Mouse (Mus musculus) intestine, embryonic 15.5 days (tissue): ENCODE data around the gene Grk5. TPM values are rescaled to one million over a fixed set of nuclear protein-coding genes. Genes with fewer than 3 reads are reported as not detected.
"Not testable (repeated sequence)": the region's sequence is repeated elsewhere in the genome, so short reads cannot be mapped to it uniquely, and the experiment has no call there.

Experiments used
- ATAC-seq: fragments of 200-750 bp; cut with Nextera tagmentation; 2 replicates; pipeline ENCODE4 v1.8.0; 2017; ENCODE audit warnings: moderate TSS enrichment, moderate library complexity
- H3K27ac ChIP-seq: fragments of 300-500 bp; sonication (generic); 2 replicates; pipeline ENCODE4 v1.5.1; 2015; ENCODE audit warnings: mild to moderate bottlenecking, inconsistent platforms
- H3K27me3 ChIP-seq: fragments of 300-500 bp; sonication (generic); replicated peaks from 2 replicates; pipeline ENCODE4 v1.6.1; 2015; ENCODE audit warnings: inconsistent platforms
- H3K36me3 ChIP-seq: fragments of 300-500 bp; sonication (generic); 2 replicates; pipeline ENCODE4 v1.6.1; 2015; ENCODE audit warnings: inconsistent platforms
- H3K4me1 ChIP-seq: fragments of 300-500 bp; sonication (generic); replicated peaks from 2 replicates; pipeline ENCODE4 v1.6.1; 2015; ENCODE audit warnings: inconsistent platforms
- H3K4me2 ChIP-seq: fragments of 300-500 bp; sonication (generic); replicated peaks from 2 replicates; pipeline ENCODE4 v1.6.1; 2015; ENCODE audit warnings: mild to moderate bottlenecking, inconsistent platforms
- H3K4me3 ChIP-seq: fragments of 300-500 bp; sonication (generic); replicated peaks from 2 replicates; pipeline ENCODE4 v1.5.1; 2015; ENCODE audit warnings: inconsistent platforms
- H3K9ac ChIP-seq: fragments of 300-500 bp; sonication (generic); 2 replicates; pipeline ENCODE4 v1.6.1; 2015; ENCODE audit warnings: inconsistent platforms
- H3K9me3 ChIP-seq: fragments of 300-500 bp; sonication (generic); 2 replicates; pipeline ENCODE4 v1.6.1; 2016; ENCODE audit warnings: inconsistent platforms
- WGBS: fragments of 180-500 bp; shearing (Covaris S2); methylation state at CpG from one replicate; pipeline ENCODE4 v1.1.7; 2015; 5-methylcytosine and 5-hydroxymethylcytosine counted together
- polyA plus RNA-seq: library from polyadenylated mRNA; unstranded; fragments of >200 nt; fragmentation: Nextera tagmentation; extraction: Ambion mirVana; gene quantifications from 2 replicates; pipeline ENCODE4 v1.2.1, GENCODE M21; 2015

Gene Grk5
- 1.5 and 2.0 TPM in 2 replicates for polyA plus RNA-seq

DNA sequence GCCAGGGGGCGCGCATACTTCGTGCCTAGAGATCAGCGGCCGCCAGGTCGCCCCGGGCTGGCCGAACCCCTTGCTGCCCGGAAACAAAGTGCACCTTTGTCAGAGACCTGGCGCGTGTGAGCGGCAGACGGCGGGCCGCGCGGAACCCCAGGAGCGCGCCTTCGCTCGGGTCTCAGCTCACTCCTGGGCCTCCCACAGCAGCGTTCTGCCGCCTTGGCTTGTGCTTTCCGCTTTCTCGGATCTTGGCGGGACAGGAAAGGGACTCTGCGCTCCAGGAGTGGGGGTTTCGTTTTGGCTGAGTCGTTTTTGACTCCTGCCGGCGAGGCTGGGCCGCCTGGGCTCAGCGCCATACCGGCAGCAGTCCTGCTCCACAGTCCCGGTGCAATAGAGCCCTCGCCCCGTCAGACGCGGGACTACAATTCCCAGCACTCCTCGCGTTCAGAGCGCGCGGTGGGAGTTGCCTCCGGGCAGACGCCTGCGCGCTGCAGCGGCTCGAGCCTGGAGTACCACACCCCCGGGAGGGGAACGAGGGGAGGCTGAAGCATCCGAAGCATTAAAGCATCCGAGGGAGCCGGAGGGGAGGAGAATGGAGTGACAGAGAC, at the start of gene Grk5:
TSS of gene Grk5 (plus strand) at position 36 of the 602 bp plus-strand sequence.
- ATAC-seq, result peak; percentile 99
- Histone ChIP-seq H3K4me1 (no peaks in the 10 kb centered on the region; the same call in 1 of the 2 replicates), H3K27ac (peak within 1 kb of the TSS; percentile 98), H3K9me3 (no peaks in the 10 kb centered on the region), H3K4me2 (peak within 1 kb of the TSS; percentile 91), H3K9ac (peak within 1 kb of the TSS; percentile 89), H3K27me3 (no peaks in the 10 kb centered on the region), H3K36me3 (no peaks in the 10 kb centered on the region), H3K4me3 (peak within 1 kb of the TSS; percentile 78)
- under 1% methylated on average over 55 of the region's 55 CpGs for WGBS

DNA sequence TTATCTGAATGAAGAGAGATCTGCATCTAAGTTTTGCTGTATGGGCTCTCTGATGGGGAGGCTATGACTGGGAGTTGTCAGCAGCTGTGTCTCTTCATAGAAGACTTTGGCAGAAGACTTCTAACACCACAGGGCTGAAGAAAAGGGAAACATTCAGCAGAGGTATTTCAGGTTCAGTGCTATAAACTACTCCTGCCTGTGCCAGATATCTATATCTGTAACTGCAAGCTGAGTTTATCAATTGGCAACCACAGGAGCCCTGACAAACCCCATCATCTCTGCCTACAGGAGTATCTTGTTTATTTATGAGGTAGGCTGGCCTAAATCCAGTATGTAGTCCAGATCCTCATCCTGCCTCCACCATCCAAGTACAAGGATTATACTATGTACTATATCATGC, 46.2 kb upstream of the Grk5 start:
- Histone ChIP-seq H3K36me3 (no peaks in the 10 kb centered on the region), H3K9me3 (no peaks in the 10 kb centered on the region), H3K9ac (no peak overlapping the region), H3K4me2 (no peak overlapping the region), H3K27ac (no peak overlapping the region), H3K4me1 (no peaks in the 10 kb centered on the region), H3K27me3 (no peaks in the 10 kb centered on the region), H3K4me3 (no peak overlapping the region)
- no peak for ATAC-seq

DNA sequence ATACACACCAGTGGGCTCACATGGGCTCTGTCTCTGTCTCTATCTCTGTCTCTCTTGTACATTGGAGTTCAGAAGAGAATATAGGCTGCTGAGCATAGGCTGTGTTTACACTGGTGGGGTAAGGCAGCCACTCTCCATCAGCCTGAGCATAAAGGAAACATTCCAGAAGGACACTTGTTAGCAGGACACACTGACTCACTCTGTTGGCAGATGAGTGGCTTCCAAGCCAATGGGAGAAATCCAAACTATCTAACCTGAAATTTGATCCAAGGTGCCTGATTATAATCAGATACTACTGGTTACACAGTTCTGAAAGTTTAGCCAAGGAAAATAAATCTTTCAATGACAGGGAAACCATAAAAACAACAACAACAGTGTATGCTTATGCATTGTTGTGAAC, 43.8 kb upstream of the Grk5 start:
- Histone ChIP-seq H3K9me3 (no peaks in the 10 kb centered on the region), H3K27ac (no peak overlapping the region), H3K9ac (no peak overlapping the region), H3K4me2 (no peak overlapping the region), H3K27me3 (no peaks in the 10 kb centered on the region), H3K4me1 (no peaks in the 10 kb centered on the region), H3K4me3 (no peak overlapping the region), H3K36me3 (no peaks in the 10 kb centered on the region)
- ATAC-seq, result no peak

DNA sequence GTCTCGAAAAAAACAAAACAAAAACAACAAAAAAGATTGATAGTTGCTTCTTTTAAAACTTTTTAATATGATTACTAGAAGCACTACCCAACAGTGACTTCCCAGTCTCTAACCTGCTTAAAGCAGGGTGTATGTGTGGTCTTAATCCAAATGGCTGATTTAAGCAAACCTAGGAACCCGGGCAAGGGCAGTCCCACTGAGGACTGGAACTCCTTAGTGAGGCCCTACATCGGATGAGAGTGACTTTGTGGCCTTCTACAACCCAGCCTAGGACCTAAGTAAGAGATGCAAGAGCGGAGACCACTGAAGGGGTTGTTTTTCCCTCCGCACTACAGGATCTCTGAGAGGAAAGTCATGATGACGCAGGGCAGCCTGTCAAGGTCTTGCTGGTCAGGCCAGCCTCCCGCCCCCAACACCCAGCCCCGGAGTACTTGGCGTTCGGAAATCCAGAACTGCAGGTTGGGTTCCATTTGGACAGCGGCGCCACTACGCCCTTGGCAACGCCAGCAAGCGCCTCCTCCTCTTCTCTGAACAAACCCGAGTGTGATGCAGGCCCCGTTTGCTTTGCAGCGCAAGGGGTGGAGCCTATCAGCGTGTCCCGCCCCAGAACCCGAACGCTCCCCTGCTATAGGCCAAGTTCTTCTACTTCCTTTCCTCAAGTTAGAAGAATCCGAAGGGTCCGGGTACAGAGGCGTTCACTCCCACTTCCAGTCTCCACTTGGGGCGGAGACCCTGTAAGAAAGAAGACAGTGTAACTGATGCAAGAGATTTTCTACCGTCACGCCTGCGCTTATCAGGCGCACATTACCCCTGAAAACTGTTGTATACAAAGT, 28.5 kb upstream of the Grk5 start, which contains the start of gene Sfxn4:
TSS of gene Sfxn4 (minus strand) at position 612 of the 833 bp plus-strand sequence.
- ATAC-seq, result peak; percentile 99
- H3K9me3 ChIP-seq, result no peaks in the 10 kb centered on the region
- WGBS, result 3% methylated on average over 30 of the region's 30 CpGs
- no peaks in the 10 kb centered on the region for H3K27me3 ChIP-seq
- peak within 1 kb of the TSS; percentile 54 for H3K9ac ChIP-seq
- H3K4me2 ChIP-seq, result peak within 1 kb of the TSS; percentile 71
- H3K4me3 ChIP-seq, result peak within 1 kb of the TSS; percentile 55
- no peaks in the 10 kb centered on the region for H3K4me1 ChIP-seq
- peak within 1 kb of the TSS; percentile 48 for H3K27ac ChIP-seq
- peaks cover 14% of the 10 kb centered on the region; the same call in 1 of the 2 replicates for H3K36me3 ChIP-seq

DNA sequence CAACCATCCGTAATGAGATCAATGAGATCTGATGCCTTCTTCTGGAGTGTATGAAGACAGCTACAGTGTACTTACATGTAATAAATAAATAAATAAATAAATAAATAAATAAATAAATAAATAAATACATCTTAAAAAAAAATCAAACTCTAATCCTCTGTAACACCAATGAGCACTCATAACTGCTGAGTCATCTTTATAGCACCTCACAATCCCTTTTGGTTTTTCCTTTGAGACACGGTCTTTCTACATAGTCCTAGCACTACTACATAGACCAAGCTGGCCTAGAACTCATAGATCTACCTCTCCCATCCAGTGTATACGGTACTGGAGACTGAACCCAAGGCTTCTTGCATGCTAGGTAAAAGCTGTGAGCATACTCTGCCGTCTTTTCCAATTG, 23.4 kb upstream of the Grk5 start:
- not testable (repeated sequence) for H3K9me3 ChIP-seq, H3K4me1 ChIP-seq, H3K9ac ChIP-seq, H3K4me3 ChIP-seq, ATAC-seq, H3K27me3 ChIP-seq, H3K4me2 ChIP-seq, H3K27ac ChIP-seq
- peaks cover 16% of the 10 kb centered on the region; the same call in 1 of the 2 replicates for H3K36me3 ChIP-seq
- 95% methylated on average over 4 of the region's 4 CpGs for whole genome bisulfite sequencing

DNA sequence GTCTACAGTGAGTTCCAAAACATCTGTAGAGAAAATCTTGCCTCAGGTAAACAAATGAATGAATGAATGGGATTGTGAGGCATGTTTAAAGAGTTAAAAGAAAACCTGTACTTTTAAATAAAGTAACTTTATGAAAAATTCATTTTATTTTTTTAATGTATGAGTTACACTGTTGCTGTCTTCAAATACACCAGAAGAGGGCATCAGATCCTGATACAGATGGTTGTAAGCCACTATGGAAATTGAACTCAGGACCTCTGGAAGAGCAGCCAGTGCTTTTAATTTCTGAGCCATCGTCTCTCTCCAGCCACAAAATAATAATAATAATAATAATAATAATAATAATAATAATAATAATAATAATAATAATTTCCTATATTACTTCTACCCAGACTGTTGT, 19.1 kb upstream of the Grk5 start:
- Histone ChIP-seq H3K36me3 (peaks cover 5% of the 10 kb centered on the region; the same call in 1 of the 2 replicates), H3K4me1 (no peaks in the 10 kb centered on the region), H3K4me2 (no peak overlapping the region), H3K27ac (no peak overlapping the region), H3K9ac (no peak overlapping the region), H3K9me3 (no peaks in the 10 kb centered on the region), H3K27me3 (no peaks in the 10 kb centered on the region), H3K4me3 (no peak overlapping the region)
- 94% methylated on average over 1 of the region's 1 CpGs for WGBS
- no peak for ATAC-seq

DNA sequence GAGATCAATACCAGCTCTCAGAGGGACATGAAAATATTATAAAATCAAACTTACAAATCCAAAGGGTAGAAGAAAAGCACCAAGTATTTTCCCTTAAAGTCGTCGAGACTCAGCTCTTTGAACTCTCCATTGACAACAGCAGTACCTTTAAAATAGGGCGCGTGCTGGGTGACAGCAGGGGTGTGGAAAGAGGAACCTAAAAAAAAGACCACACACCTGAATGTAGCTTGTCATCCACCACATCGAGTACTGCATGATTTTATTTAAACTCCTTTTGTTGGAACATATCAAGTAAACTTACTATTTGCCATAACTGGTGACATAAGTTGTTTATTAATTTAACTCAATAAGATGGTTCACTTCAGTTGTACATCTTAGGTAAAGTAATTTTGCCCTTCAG, 18.2 kb upstream of the Grk5 start:
- WGBS, result 90% methylated on average over 5 of the region's 5 CpGs
- H3K4me1 ChIP-seq, result no peaks in the 10 kb centered on the region
- H3K27me3 ChIP-seq, result no peaks in the 10 kb centered on the region
- H3K4me2 ChIP-seq, result no peak overlapping the region
- H3K36me3 ChIP-seq, result peaks cover 5% of the 10 kb centered on the region; the same call in 1 of the 2 replicates
- no peak for ATAC-seq
- no peaks in the 10 kb centered on the region for H3K9me3 ChIP-seq
- H3K27ac ChIP-seq, result no peak overlapping the region
- H3K9ac ChIP-seq, result no peak overlapping the region
- no peak overlapping the region for H3K4me3 ChIP-seq

DNA sequence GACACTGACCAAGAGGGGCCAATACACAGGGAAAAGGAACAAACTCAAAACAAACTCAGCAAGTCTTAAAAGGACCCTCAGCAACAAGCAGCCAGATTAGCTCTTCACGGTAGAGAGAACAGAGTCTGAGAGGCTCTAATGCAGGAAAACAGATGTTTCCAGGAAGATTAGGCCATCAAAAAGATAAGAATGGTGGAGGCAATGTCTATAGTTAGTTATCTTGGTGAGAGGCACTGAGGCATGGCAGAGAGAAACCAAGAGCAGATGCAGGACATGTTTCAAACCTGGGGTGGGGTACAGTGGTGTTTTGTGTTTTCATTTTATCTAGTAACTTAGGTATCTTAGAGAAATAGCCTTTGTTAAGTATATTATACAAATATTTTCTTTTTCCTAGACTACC, 17.3 kb upstream of the Grk5 start:
- Histone ChIP-seq H3K4me2 (no peak overlapping the region), H3K4me3 (no peak overlapping the region), H3K9ac (no peak overlapping the region), H3K4me1 (no peaks in the 10 kb centered on the region), H3K36me3 (peaks cover 5% of the 10 kb centered on the region; the same call in 1 of the 2 replicates), H3K27me3 (no peaks in the 10 kb centered on the region), H3K9me3 (no peaks in the 10 kb centered on the region), H3K27ac (no peak overlapping the region)
- WGBS, result 66% methylated on average over 1 of the region's 1 CpGs
- ATAC-seq, result no peak

DNA sequence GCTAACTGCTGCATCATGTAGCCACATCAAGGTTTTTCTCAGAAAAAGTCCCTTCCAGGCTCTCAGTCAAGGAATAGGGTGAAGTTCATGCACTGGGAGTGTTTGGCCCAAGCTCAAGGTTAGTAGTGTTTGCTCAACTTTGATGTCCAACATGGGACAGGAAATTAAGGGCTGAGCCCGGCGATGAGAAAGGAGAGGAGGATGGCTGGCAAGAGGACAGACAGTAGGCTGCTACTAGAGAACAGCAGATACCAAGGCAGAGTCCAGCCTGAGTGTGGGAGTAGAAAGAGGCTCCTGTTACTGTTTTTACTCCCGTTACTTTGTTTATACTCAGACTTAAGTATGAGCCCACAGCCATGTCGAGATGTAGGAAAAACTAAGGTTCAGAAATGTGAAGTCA, 16.0 kb upstream of the Grk5 start:
- Histone ChIP-seq H3K4me3 (peak overlapping the region; percentile 62), H3K9ac (no peak overlapping the region), H3K36me3 (peaks cover 3% of the 10 kb centered on the region; the same call in 1 of the 2 replicates), H3K9me3 (no peaks in the 10 kb centered on the region), H3K27me3 (no peaks in the 10 kb centered on the region), H3K4me1 (no peaks in the 10 kb centered on the region), H3K4me2 (peak overlapping the region; percentile 68), H3K27ac (peak overlapping the region; percentile 79)
- peak; percentile 3; the same call in 1 of the 2 replicates for ATAC-seq
- 9% methylated on average over 4 of the region's 4 CpGs for WGBS

DNA sequence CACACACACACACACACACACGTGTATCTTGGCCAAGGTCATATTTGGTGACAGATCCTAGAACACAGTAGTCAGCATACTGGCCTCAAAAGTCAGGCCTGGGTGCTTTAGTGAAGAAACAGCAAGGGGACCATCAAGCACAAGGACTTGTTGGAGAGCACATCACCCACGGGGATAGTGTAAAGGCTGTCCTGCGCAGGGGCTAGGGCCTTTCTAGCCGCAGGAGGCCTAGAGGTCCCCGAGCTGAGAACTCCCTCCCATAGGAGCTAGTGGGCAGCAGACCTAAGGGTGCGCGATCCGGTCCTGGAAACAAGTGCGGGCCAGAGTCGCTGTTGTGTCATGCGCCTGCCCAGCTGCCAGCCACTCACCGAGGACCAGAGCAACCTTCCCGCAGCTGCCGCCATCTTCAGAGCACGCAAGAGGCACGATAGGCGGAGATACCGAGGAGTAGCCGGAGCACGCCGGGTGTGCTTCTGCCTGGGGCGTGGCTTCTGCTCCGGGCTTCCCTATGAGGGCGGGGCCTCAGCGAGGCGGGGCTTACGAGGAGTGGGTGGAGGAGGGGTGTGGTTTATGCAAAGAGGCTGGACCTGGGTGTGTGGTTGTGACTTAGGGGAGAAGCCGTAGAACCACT, 15.4 kb upstream of the Grk5 start, which contains the start of gene Prdx3:
TSS of gene Prdx3 (minus strand) at position 493 of the 631 bp plus-strand sequence.
- H3K36me3 ChIP-seq, result peaks cover 3% of the 10 kb centered on the region; the same call in 1 of the 2 replicates
- ATAC-seq, result peak; percentile 99
- peak within 1 kb of the TSS; percentile 61 for H3K9ac ChIP-seq
- peak within 1 kb of the TSS; percentile 68 for H3K4me2 ChIP-seq
- H3K27ac ChIP-seq, result peak within 1 kb of the TSS; percentile 79
- H3K27me3 ChIP-seq, result no peaks in the 10 kb centered on the region
- peak within 1 kb of the TSS; percentile 62 for H3K4me3 ChIP-seq
- no peaks in the 10 kb centered on the region for H3K4me1 ChIP-seq
- under 1% methylated on average over 28 of the region's 28 CpGs for WGBS
- H3K9me3 ChIP-seq, result no peaks in the 10 kb centered on the region

DNA sequence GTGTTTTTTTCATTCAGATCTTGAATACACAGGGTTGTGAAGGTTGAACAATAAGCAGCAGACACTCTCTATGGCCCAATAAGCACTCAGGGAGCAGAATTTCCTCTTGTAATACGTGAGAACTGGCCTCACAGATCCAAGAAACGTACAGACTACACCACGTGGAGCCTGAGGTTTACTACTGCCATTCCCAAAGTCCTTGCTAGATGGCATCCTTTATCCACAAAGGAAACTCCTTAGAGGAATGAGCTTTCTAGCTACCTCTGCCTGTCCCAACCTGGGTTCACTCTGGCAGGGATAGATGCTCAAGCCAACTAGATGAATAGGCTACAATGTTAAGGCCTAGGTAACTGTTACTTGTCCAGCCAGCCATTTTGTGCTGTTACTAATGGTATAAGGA, 6.4 kb upstream of the Grk5 start:
- no peak overlapping the region for H3K27ac ChIP-seq
- H3K36me3 ChIP-seq, result no peaks in the 10 kb centered on the region
- H3K9me3 ChIP-seq, result no peaks in the 10 kb centered on the region
- no peak overlapping the region for H3K9ac ChIP-seq
- WGBS, result 10% methylated on average over 3 of the region's 3 CpGs
- peak; percentile 51; the same call in 1 of the 2 replicates for ATAC-seq
- H3K4me3 ChIP-seq, result no peak overlapping the region
- no peaks in the 10 kb centered on the region for H3K27me3 ChIP-seq
- no peaks in the 10 kb centered on the region for H3K4me1 ChIP-seq
- no peak overlapping the region for H3K4me2 ChIP-seq

DNA sequence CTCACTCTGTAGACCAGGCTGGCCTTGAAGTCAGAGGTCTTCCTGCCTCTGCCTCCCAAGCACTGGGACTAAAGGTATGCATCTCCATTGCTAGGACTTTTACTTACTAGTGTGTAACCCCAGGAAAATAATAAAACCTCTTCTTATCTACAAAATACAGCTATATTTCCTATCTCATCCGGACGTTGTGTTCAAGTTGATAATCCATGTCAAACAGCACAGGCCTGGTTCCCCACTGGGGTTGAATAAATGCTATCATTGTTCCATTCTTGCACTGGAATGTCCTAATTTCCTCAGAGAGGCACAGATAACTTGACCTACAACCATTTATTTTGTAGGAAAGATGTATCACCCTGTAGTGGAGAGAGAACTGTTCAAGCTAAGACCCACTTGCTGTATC, 1.9 kb upstream of the Grk5 start:
- Histone ChIP-seq H3K27ac (no peak overlapping the region), H3K4me2 (no peak overlapping the region), H3K4me1 (no peaks in the 10 kb centered on the region; the same call in 1 of the 2 replicates), H3K9ac (no peak overlapping the region), H3K27me3 (no peaks in the 10 kb centered on the region), H3K4me3 (no peak overlapping the region), H3K9me3 (no peaks in the 10 kb centered on the region), H3K36me3 (no peaks in the 10 kb centered on the region)
- no peak for ATAC-seq
- 74% methylated on average over 2 of the region's 2 CpGs for WGBS
